Mouse (Mus musculus): ENCODE results near the gene L3hypdh.

DNA sequence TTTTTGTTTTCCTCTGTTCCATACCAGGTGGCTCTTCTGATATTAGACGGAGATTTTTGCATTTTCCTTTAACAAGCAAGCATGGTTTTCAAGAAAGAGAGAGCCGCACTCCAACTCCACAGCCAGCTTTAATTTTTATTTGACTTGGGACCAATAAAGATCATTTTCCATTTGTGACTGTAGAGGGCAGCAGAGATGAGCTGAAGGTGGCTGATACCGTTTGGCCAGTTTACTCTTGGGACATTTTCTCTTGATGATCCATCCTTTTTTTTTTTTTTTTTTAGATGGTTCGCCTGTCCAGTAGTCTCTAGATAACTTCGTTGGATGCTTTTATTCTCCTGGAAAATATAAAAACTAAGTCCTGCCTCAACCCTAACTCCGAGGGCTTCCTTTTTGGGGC lies 31.9 kb downstream of the L3hypdh start:
- no peak for TF ChIP-seq HCFC1 (IDR thresholded peaks at IDR 0.05; ENCODE audit: borderline replicate concordance, insufficient read depth, low read length)
- TF ChIP-seq ZC3H11A (IDR thresholded peaks at IDR 0.05; ENCODE audit: borderline replicate concordance, low read depth, low read length): no peak
- peak; percentile 75 for TF ChIP-seq ZNF384 (IDR thresholded peaks at IDR 0.05; ENCODE audit: low read depth, low read length)
- TF ChIP-seq CHD2 (IDR thresholded peaks at IDR 0.05; ENCODE audit: low read depth, low read length): no peak
- TF ChIP-seq MAFK (IDR thresholded peaks at IDR 0.05; ENCODE audit: insufficient read depth, low read depth, low read length): no peak
